Mouse (Mus musculus): Measurements from ENCODE around the gene Rpgrip1l. TPM values are rescaled to one million over a fixed set of nuclear protein-coding genes. Genes with fewer than 3 reads are reported as not detected.
A peak's percentile ranks its signal among the peaks of the same experiment; 100 is the strongest.

Rpgrip1l gene
- 9.8 and 11.4 TPM in 2 replicates for polyA plus RNA-seq (2016; fragmentation: Nextera tagmentation; extraction: Ambion mirVana)

DNA sequence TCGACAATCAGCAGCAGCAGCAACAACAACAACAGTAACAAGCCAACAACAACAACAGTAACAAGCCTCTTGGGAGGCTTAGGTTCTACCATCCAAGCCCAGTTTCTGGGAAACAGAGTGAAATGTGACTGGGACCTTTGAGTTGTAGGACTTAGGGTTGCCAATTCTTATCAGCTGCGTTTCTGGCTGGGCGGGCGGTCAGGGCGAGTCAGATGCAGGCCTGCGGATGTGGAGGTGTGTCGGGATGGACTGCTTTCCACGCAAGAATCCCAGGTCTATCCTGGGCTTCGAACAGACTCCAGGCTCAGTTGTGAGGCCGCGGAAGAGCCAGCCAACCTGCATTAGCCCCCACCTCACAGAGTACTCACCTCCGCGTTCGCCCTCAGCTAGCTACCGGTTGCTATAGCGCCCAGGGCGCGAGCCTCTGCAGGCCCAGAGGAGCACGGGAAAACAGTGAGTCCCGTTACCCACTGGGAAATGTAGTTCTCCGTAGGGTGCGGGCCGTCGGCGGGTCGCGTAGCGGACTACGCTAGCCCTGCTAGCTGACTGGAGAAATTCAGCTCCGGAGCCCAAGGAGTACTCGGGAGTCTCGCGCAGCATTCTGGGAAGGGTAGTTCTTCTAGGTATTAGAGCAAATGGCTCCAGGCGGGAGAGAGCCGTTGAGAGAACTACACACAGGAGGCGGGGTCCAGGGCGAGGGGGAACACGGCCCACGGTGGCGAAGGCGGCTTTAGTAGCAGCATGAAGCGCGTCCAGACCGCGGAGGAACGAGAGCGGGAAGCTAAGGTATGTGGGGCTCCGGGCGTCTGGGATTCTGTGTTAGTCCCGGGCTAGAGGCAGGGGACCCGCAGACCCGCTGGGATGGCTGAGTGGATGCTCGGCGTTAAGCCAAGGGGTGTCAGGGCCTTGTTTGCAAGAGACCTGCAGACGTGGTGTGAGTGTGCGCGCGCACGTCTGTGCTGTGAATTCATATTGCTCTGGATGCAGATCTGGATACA, at the start of gene Rpgrip1l, which contains the start of gene Fto:
TSS of gene Rpgrip1l (minus strand) at position 428 of the 998 bp plus-strand sequence.
TSS of gene Fto (plus strand) at position 691 of the 998 bp plus-strand sequence.
- WGBS, result 1% methylated on average over 59 of the region's 59 CpGs
- Histone ChIP-seq H3K4me3 (peak within 1 kb of the TSS; percentile 66), H3K36me3 (replicated peaks) (peaks cover 10% of the 10 kb centered on the region; the same call in 1 of the 2 replicates), H3K27me3 (ENCODE audit: poor library complexity, severe bottlenecking) (no peaks in the 10 kb centered on the region), H3K9me3 (no peaks in the 10 kb centered on the region), H3K4me1 (peaks cover 28% of the 10 kb centered on the region), H3K27ac (peak within 1 kb of the TSS; percentile 93)
- DNase-seq (ENCODE audit: extremely low spot score, low spot score), result peak; percentile 98

DNA sequence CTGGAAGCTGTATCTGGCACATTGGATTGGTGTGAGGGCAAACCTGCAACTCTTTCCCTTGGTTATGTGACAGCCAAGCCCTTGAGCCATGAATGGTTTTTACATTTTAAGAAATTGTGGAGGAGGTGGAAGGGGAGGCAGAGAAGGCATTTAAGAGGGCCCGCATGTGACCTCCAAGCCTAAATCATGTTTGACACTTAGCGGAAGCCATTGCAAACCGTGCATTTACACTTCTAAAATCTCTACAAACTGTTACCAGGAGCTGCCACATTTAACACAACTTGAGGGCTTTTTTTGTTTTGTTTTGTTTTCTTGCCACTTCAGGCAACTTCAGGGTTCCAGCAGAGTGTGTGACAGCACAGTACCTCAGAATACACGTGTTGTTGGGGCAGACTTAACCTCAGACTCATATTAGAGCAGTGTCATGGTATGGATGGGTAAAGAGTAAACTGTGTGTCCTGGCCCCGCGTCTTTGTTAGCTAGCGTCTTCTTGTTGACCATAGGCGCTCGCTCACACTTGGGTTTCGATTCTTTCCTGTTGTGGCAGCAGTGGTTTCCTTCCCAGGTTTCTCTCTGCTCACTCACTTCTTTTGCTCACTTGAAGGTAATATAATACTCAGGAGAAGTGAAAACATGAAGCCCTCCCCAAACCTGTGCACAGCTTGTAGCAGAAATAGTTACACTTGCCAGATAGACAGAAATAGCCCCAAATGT, 47.7 kb upstream of the Rpgrip1l start:
- peaks cover 25% of the 10 kb centered on the region for H3K27me3 ChIP-seq (ENCODE audit: poor library complexity, severe bottlenecking)
- H3K4me3 ChIP-seq, result no peak overlapping the region
- H3K9me3 ChIP-seq, result no peaks in the 10 kb centered on the region
- H3K36me3 ChIP-seq (replicated peaks), result peaks cover 5% of the 10 kb centered on the region
- no peak overlapping the region for H3K27ac ChIP-seq
- H3K4me1 ChIP-seq, result peaks cover 36% of the 10 kb centered on the region
- DNase-seq (ENCODE audit: extremely low spot score, low spot score), result no peak
- 95% methylated on average over 10 of the region's 10 CpGs for WGBS

DNA sequence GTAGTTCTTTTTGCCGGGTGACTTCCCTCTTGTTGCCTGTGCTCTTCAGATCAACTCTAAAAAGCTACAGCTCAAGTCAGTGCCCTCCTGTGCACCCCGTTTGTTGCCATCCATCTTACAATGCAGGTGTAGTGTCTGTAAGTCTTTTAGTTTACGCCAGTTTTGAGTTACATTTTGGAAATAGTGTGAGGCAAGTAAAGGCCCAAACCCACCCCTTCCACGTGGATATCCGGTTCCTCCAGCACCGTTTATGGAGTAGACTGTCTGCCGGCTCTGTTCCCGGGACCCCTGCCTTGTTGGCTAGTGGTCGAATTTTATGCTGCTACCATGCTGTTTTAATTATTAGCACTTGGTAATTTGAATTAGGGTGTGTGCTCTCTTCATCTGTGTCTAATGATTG, 46.4 kb upstream of the Rpgrip1l start:
- Histone ChIP-seq H3K4me3 (no peak overlapping the region), H3K27ac (no peak overlapping the region), H3K36me3 (replicated peaks) (peaks cover 5% of the 10 kb centered on the region), H3K27me3 (ENCODE audit: poor library complexity, severe bottlenecking) (peaks cover 18% of the 10 kb centered on the region), H3K9me3 (no peaks in the 10 kb centered on the region), H3K4me1 (peaks cover 36% of the 10 kb centered on the region)
- DNase-seq (ENCODE audit: extremely low spot score, low spot score), result no peak
- WGBS, result 86% methylated on average over 9 of the region's 9 CpGs

DNA sequence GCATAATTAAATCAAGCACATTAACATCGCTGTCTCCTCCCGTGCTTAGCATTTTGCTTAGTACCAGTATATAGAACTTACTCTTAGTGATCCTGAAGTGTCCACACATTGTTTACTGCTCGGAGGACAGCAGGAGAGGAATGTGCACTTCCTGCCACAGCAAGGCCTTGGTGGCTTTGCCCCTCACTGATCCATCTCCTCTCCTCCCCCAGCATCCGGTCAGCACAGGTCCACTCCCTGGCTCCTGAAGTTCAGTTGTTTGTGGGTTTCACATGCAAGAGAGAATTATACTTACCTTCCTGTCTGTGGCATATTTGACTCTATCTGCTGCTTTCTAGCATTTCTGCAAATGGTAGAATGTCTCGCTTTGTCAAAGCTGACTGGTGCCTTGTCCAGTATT, 45.0 kb upstream of the Rpgrip1l start:
- Histone ChIP-seq H3K36me3 (replicated peaks) (peaks cover 5% of the 10 kb centered on the region), H3K27me3 (ENCODE audit: poor library complexity, severe bottlenecking) (peaks cover 4% of the 10 kb centered on the region; the same call in 1 of the 2 replicates), H3K4me3 (no peak overlapping the region), H3K9me3 (no peaks in the 10 kb centered on the region), H3K27ac (no peak overlapping the region), H3K4me1 (peaks cover 28% of the 10 kb centered on the region)
- 87% methylated on average over 5 of the region's 5 CpGs for WGBS
- no peak for DNase-seq (ENCODE audit: extremely low spot score, low spot score)

- Histone ChIP-seq H3K9me3 (no peaks in the 10 kb centered on the region), H3K36me3 (replicated peaks) (peaks cover 5% of the 10 kb centered on the region), H3K4me1 (peaks cover 28% of the 10 kb centered on the region), H3K27me3 (ENCODE audit: poor library complexity, severe bottlenecking) (peaks cover under 1% of the 10 kb centered on the region; the same call in 1 of the 2 replicates), H3K4me3 (no peak overlapping the region), H3K27ac (no peak overlapping the region)
- WGBS, result 94% methylated on average over 4 of the region's 4 CpGs
- DNase-seq (ENCODE audit: extremely low spot score, low spot score), result no peak
These were observed 44.5 kb upstream of the Rpgrip1l start for GRCm38 (mm10) chr8:91357493-91358014.

DNA sequence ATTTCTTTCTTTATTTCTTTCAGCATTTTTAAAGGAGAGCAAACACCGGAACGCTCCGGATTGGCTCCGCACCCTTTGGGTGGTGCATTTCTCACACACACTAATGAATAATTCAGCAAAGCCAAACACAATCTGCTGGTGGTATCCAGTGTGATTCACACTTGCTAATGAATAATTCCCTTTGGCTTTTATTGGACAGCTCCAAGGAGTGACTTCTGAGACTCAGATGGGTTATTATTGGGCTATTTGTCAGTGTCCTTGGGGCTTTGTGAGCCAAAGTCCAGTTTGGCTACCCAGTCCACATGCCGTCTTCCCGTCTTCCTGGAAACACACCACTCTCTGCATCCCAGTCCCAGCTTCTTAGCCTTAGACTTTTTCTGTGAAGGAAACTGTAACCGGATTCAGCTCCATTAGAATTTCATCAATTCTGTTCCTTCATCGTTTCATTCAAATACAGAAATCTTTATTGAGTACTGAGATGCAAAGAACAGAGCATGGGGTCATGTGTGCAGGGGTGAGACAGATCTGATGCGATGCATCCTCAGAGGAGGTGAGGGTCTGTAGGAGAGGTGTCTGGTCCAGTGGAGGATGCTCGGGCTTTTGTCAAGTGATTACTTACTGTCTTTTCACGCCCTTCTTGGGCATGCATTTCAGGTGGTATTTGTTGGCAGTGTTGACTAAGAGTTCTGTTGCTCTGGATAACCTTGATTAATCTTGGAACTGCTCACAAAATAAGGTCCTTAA, 43.1 kb upstream of the Rpgrip1l start:
- Histone ChIP-seq H3K27me3 (ENCODE audit: poor library complexity, severe bottlenecking) (no peaks in the 10 kb centered on the region), H3K27ac (no peak overlapping the region), H3K36me3 (replicated peaks) (peaks cover 5% of the 10 kb centered on the region), H3K4me3 (no peak overlapping the region), H3K9me3 (no peaks in the 10 kb centered on the region), H3K4me1 (peaks cover 28% of the 10 kb centered on the region)
- no peak for DNase-seq (ENCODE audit: extremely low spot score, low spot score)
- WGBS, result 95% methylated on average over 11 of the region's 11 CpGs

GRCm38 (mm10) chr8:91355301-91355905, 42.3 kb upstream of the Rpgrip1l start:
- no peak overlapping the region for H3K27ac ChIP-seq
- 70% methylated on average over 10 of the region's 10 CpGs for WGBS
- H3K9me3 ChIP-seq, result no peaks in the 10 kb centered on the region
- peaks cover 7% of the 10 kb centered on the region for H3K36me3 ChIP-seq (replicated peaks)
- H3K4me1 ChIP-seq, result peaks cover 28% of the 10 kb centered on the region
- H3K27me3 ChIP-seq (ENCODE audit: poor library complexity, severe bottlenecking), result no peaks in the 10 kb centered on the region
- H3K4me3 ChIP-seq, result no peak overlapping the region
- no peak for DNase-seq (ENCODE audit: extremely low spot score, low spot score)

DNA sequence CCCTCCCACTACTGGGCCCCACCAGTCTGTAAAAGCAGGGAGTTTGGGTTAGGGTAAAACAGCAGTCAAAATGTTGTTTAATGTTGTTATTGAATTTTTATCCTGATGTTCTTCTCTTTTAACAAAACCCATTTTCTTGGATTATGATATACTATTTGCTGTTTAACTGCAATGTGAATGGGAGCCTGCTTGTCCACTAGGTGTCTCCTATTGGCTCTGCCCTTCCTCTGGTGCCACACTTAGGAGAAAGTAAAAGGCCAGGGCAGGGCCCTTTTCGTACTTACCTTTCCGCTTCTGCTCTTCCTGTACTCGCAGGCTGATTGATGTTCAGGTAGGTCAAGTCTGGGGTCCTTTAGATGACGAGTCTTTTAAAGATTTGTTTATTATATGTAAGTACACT, 40.8 kb upstream of the Rpgrip1l start:
- Histone ChIP-seq H3K4me1 (peaks cover 28% of the 10 kb centered on the region), H3K27ac (no peak overlapping the region), H3K27me3 (ENCODE audit: poor library complexity, severe bottlenecking) (no peaks in the 10 kb centered on the region), H3K4me3 (no peak overlapping the region), H3K9me3 (no peaks in the 10 kb centered on the region), H3K36me3 (replicated peaks) (peaks cover 17% of the 10 kb centered on the region)
- 94% methylated on average over 4 of the region's 4 CpGs for WGBS
- no peak for DNase-seq (ENCODE audit: extremely low spot score, low spot score)

GRCm38 (mm10) chr8:91353062-91353461, 40.0 kb upstream of the Rpgrip1l start:
- Histone ChIP-seq H3K27ac (no peak overlapping the region), H3K9me3 (no peaks in the 10 kb centered on the region), H3K4me3 (no peak overlapping the region), H3K27me3 (ENCODE audit: poor library complexity, severe bottlenecking) (no peaks in the 10 kb centered on the region), H3K36me3 (replicated peaks) (peaks cover 12% of the 10 kb centered on the region), H3K4me1 (peaks cover 22% of the 10 kb centered on the region)
- 86% methylated on average over 5 of the region's 5 CpGs for WGBS
- DNase-seq (ENCODE audit: extremely low spot score, low spot score), result no peak

DNA sequence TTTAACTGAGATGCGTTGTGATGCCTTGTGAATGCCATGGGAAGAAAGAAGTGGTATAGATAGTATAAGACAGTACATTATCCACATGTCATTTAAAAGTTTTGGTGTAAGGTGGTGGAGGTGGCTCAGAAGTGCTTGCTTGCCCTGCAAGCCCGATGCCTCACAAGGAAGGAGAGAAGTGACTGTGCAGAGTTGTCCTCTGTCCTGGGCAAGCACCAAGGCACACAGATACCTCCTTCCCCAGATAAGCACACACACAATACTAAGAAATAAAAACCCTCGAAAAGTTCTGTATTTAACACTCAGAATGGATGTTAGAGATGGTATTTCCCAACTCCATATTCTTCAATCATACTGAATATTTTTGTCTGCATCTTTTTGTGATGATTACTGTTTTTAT, 39.5 kb upstream of the Rpgrip1l start:
- no peak for DNase-seq (ENCODE audit: extremely low spot score, low spot score)
- H3K36me3 ChIP-seq (replicated peaks), result peaks cover 12% of the 10 kb centered on the region
- 94% methylated on average over 3 of the region's 3 CpGs for WGBS
- H3K4me3 ChIP-seq, result no peak overlapping the region
- no peaks in the 10 kb centered on the region for H3K9me3 ChIP-seq
- H3K27me3 ChIP-seq (ENCODE audit: poor library complexity, severe bottlenecking), result no peaks in the 10 kb centered on the region
- H3K27ac ChIP-seq, result no peak overlapping the region
- H3K4me1 ChIP-seq, result peaks cover 18% of the 10 kb centered on the region

- H3K4me3 ChIP-seq, result no peak overlapping the region
- no peak for DNase-seq (ENCODE audit: extremely low spot score, low spot score)
- H3K36me3 ChIP-seq (replicated peaks), result peaks cover 12% of the 10 kb centered on the region
- no peaks in the 10 kb centered on the region for H3K9me3 ChIP-seq
- H3K27me3 ChIP-seq (ENCODE audit: poor library complexity, severe bottlenecking), result no peaks in the 10 kb centered on the region
- H3K27ac ChIP-seq, result no peak overlapping the region
- WGBS, result 86% methylated on average over 7 of the region's 7 CpGs
- H3K4me1 ChIP-seq, result peaks cover 17% of the 10 kb centered on the region
These were observed 37.6 kb upstream of the Rpgrip1l start for GRCm38 (mm10) chr8:91350628-91351027.

GRCm38 (mm10) chr8:91349816-91350215, 36.8 kb upstream of the Rpgrip1l start:
- 96% methylated on average over 7 of the region's 7 CpGs for WGBS
- H3K36me3 ChIP-seq (replicated peaks), result peaks cover 12% of the 10 kb centered on the region
- DNase-seq (ENCODE audit: extremely low spot score, low spot score), result no peak
- H3K9me3 ChIP-seq, result no peaks in the 10 kb centered on the region
- H3K4me3 ChIP-seq, result no peak overlapping the region
- no peaks in the 10 kb centered on the region for H3K27me3 ChIP-seq (ENCODE audit: poor library complexity, severe bottlenecking)
- H3K27ac ChIP-seq, result no peak overlapping the region
- peaks cover 9% of the 10 kb centered on the region for H3K4me1 ChIP-seq

Data from forebrain, embryonic 10.5 days (tissue).